ENCODE assay signal across 21 mouse cellular contexts in the genomic region with DNA sequence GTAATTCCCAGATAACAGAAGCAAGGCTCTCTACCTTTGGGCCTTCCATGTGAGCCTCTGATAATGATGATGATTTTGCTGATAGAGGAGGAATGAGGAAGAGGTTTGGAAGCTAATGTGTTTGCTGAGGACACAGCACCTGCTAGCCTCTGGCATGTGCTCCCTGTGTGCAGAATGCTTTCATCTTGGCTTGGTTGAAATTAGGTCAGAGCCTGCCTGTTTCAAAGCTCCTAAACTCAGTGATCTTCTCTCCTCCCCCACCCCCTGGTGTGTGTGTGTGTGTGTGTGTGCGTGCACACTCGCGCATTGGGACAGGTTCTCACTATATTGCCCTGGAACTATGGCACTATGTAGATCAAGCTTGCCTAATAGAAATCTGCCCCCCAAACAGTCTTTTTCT. TPM values are rescaled to one million over a fixed set of nuclear protein-coding genes. Genes with fewer than 3 reads are reported as not detected.
DNase-seq lines count a peak whose midpoint lies in the region; ATAC-seq and TF ChIP-seq lines count a peak whose summit lies in the region.
"Had no signal": no experiment of that assay in that cellular context is flagged by ENCODE, and none has a peak within 500 bp of the region (broad histone marks: within the 10 kb centered on the region; RNA-seq: fewer than 3 reads in every experiment).

No protein-coding gene starts in this region.

- TF ChIP-seq EP300 in MEL (IDR thresholded peaks at IDR 0.05; ENCODE audit: low read depth in 1 of 2, low read length in 2 of 2) = peak in 1 of 2 experiments; percentile 18; a peak in 1 of 4 replicates

- DNase-seq in heart, adult 11 months = peak; percentile 4
- no peak for DNase-seq in heart, adult 8-10 months (ENCODE audit: low spot score)
- no peak for DNase-seq in MEL (ENCODE audit: low read depth, low spot score)
- DNase-seq in cerebellum, adult 2 months = peak; percentile 56 to 80
- DNase-seq in heart, postnatal 10 days = no peak
- DNase-seq: adrenal gland, postnatal 14 days; heart, adult 2 months; kidney, adult 8-10 months; kidney, postnatal 36 days; lung, adult 2 months; lung, postnatal 36 days had no signal

- no peak for TF ChIP-seq CTCF in MEL (IDR thresholded peaks at IDR 0.05 in 2 of 3, conservative IDR thresholded peaks at IDR 0.05 in 1 of 3; ENCODE audit: control insufficient read depth in 1 of 3, insufficient read depth in 1 of 3, low read depth in 2 of 3, low read length in 3 of 3, poor library complexity in 1 of 3, severe bottlenecking in 1 of 3)
- no peak for TF ChIP-seq CTCF in cerebellum, adult 2 months (IDR thresholded peaks at IDR 0.05; ENCODE audit: borderline replicate concordance, insufficient read depth, low read depth, low read length)

- H3K9me3 ChIP-seq in MEL (replicated peaks; ENCODE audit: insufficient read depth, low read length) = no peaks in the 10 kb centered on the region
- H3K9me3 ChIP-seq in kidney, embryonic 16.5 days (ENCODE audit: low read length) = no peaks in the 10 kb centered on the region
- H3K9me3 ChIP-seq: forebrain, embryonic 12.5 days; hindbrain, embryonic 12.5 days; limb, embryonic 15.5 days; midbrain, embryonic 10.5 days; neural tube, embryonic 13.5 days had no signal

- peaks cover 4 to 25% of the 10 kb centered on the region in 2 experiments; a peak in 3 of 4 replicates for H3K4me1 ChIP-seq in MEL (ENCODE audit: control insufficient read depth in 1 of 2, insufficient read depth in 2 of 2, low read length in 2 of 2)
- H3K4me1 ChIP-seq in cerebellum, adult 2 months (ENCODE audit: control insufficient read depth, insufficient read depth, low read length) = peaks cover 9% of the 10 kb centered on the region; the same call in 1 of the 2 replicates
- no peaks in the 10 kb centered on the region for H3K4me1 ChIP-seq in kidney, embryonic 16.5 days (ENCODE audit: insufficient read depth, low read length)
- H3K4me1 ChIP-seq: forebrain, embryonic 12.5 days; hindbrain, embryonic 12.5 days; limb, embryonic 15.5 days; midbrain, embryonic 10.5 days; neural tube, embryonic 13.5 days had no signal

- intact Hi-C loops in heart, postnatal 10 days (cut with DNase I) = no loop called here

- H3K9ac ChIP-seq in MEL (ENCODE audit: control insufficient read depth, low read depth, low read length, poor library complexity, severe bottlenecking) = no peak overlapping the region
- H3K9ac ChIP-seq in kidney, embryonic 16.5 days (replicated peaks; ENCODE audit: low read length) = no peak overlapping the region
- H3K9ac ChIP-seq: forebrain, embryonic 12.5 days; hindbrain, embryonic 12.5 days; limb, embryonic 15.5 days; neural tube, embryonic 13.5 days had no signal

- 0 out of 2 replicates have a peak, but pooled peaks have one; percentile 23 for ATAC-seq in common myeloid progenitor, adult 5-6 weeks (replicated peaks; ENCODE audit: low read depth, poor library complexity, severe bottlenecking)
- no peak for ATAC-seq in kidney, embryonic 16.5 days (ENCODE audit: low FRiP score, low TSS enrichment)
- ATAC-seq: activated CD4-positive, CD25-positive, alpha-beta regulatory T cell, adult 4 months; inflammation-experienced regulatory T-cells, adult 6 months; Patski had no signal

- H3K36me3 ChIP-seq in MEL (ENCODE audit: control insufficient read depth in 1 of 2, insufficient read depth in 2 of 2, low read length in 2 of 2) = peaks cover 0 to 18% of the 10 kb centered on the region in 2 experiments; a peak in 2 of 4 replicates
- H3K36me3 ChIP-seq in kidney, embryonic 16.5 days (ENCODE audit: insufficient read depth, low read length) = no peaks in the 10 kb centered on the region
- H3K36me3 ChIP-seq: forebrain, embryonic 12.5 days; hindbrain, embryonic 12.5 days; limb, embryonic 15.5 days; midbrain, embryonic 10.5 days; neural tube, embryonic 13.5 days had no signal

- TF ChIP-seq POLR2A in MEL (IDR thresholded peaks at IDR 0.05; ENCODE audit: control insufficient read depth in 1 of 2, insufficient read depth in 1 of 2, low read depth in 1 of 2, low read length in 2 of 2, poor library complexity in 1 of 2) = no peak
- TF ChIP-seq POLR2A in cerebellum, adult 2 months (IDR thresholded peaks at IDR 0.05; ENCODE audit: borderline replicate concordance, insufficient read depth, low read length) = no peak

- no peak overlapping the region for H3K4me3 ChIP-seq in MEL (ENCODE audit: control insufficient read depth in 1 of 2, insufficient read depth in 1 of 2, low read depth in 2 of 2, low read length in 2 of 2)
- H3K4me3 ChIP-seq in cerebellum, adult 2 months (replicated peaks; ENCODE audit: insufficient read depth, low read depth, low read length) = no peak overlapping the region
- H3K4me3 ChIP-seq in kidney, embryonic 16.5 days (ENCODE audit: low read length) = no peak overlapping the region
- H3K4me3 ChIP-seq: forebrain, embryonic 12.5 days; heart, adult 2 months; hindbrain, embryonic 12.5 days; limb, embryonic 15.5 days; midbrain, embryonic 10.5 days; neural tube, embryonic 13.5 days had no signal

- WGBS in cerebellum, adult 2 months = 2% methylated on average over 3 of the region's 3 CpGs
- 86% methylated on average over 3 of the region's 3 CpGs for WGBS in kidney, embryonic 16.5 days

- no peaks in the 10 kb centered on the region for H3K79me2 ChIP-seq in MEL (ENCODE audit: control insufficient read depth, insufficient read depth, low read length, poor library complexity)

- no peaks in the 10 kb centered on the region for H3K27me3 ChIP-seq in MEL (ENCODE audit: control insufficient read depth in 1 of 2, insufficient read depth in 2 of 2, low read length in 2 of 2)
- no peaks in the 10 kb centered on the region for H3K27me3 ChIP-seq in cerebellum, adult 2 months (ENCODE audit: control insufficient read depth, insufficient read depth, low read length)
- H3K27me3 ChIP-seq in kidney, embryonic 16.5 days (ENCODE audit: insufficient read depth, low read length) = no peaks in the 10 kb centered on the region
- H3K27me3 ChIP-seq: limb, embryonic 15.5 days; Patski had no signal

- H3K4me2 ChIP-seq in kidney, embryonic 16.5 days (replicated peaks; ENCODE audit: low read depth, low read length) = no peak overlapping the region
- H3K4me2 ChIP-seq: forebrain, embryonic 12.5 days; hindbrain, embryonic 12.5 days; limb, embryonic 15.5 days; neural tube, embryonic 13.5 days had no signal

- H3K27ac ChIP-seq in MEL (ENCODE audit: control insufficient read depth, low read depth, low read length) = no peak overlapping the region
- H3K27ac ChIP-seq in cerebellum, adult 2 months (ENCODE audit: insufficient read depth, low read length) = peak overlapping the region; percentile 0; the same call in 1 of the 2 replicates
- no peak overlapping the region for H3K27ac ChIP-seq in kidney, embryonic 16.5 days (ENCODE audit: low read length)
- H3K27ac ChIP-seq: forebrain, embryonic 12.5 days; heart, adult 2 months; hindbrain, embryonic 12.5 days; limb, embryonic 15.5 days; midbrain, embryonic 10.5 days; neural tube, embryonic 13.5 days had no signal

- TF ChIP-seq RAD21 in MEL (IDR thresholded peaks at IDR 0.05; ENCODE audit: low read depth, low read length) = no peak

TF ChIP-seq in MEL, 35 proteins besides CTCF, POLR2A, EP300 and RAD21 (continues in another document):
- TF ChIP-seq CHD1 (IDR thresholded peaks at IDR 0.05; ENCODE audit: low read depth, low read length) (no peak), MYC (IDR thresholded peaks at IDR 0.05; ENCODE audit: low read depth, low read length) (peak; percentile 27; the same call in 1 of the 2 replicates), NELFE (IDR thresholded peaks at IDR 0.05; ENCODE audit: low read depth, low read length) (no peak), TAL1 (IDR thresholded peaks at IDR 0.05; ENCODE audit: low read length) (no peak), CHD2 (IDR thresholded peaks at IDR 0.05; ENCODE audit: low read length) (no peak), TBP (IDR thresholded peaks at IDR 0.05; ENCODE audit: low read depth, low read length) (no peak), POLR2AphosphoS2 (IDR thresholded peaks at IDR 0.05; ENCODE audit: low read length) (no peak), ZMIZ1 (IDR thresholded peaks at IDR 0.05; ENCODE audit: low read depth, low read length) (no peak), MYB (IDR thresholded peaks at IDR 0.05; ENCODE audit: low read depth, low read length) (no peak), ZKSCAN1 (IDR thresholded peaks at IDR 0.05; ENCODE audit: low read depth, low read length) (no peak), JUND (IDR thresholded peaks at IDR 0.05; ENCODE audit: low read depth, low read length) (no peak), ETS1 (IDR thresholded peaks at IDR 0.05; ENCODE audit: low read depth, low read length) (0 out of 2 replicates have a peak, but pooled peaks have one; percentile 34), MAZ (IDR thresholded peaks at IDR 0.05; ENCODE audit: low read depth, low read length) (no peak), USF1 (IDR thresholded peaks at IDR 0.05; ENCODE audit: low read depth, low read length) (no peak), UBTF (IDR thresholded peaks at IDR 0.05; ENCODE audit: borderline replicate concordance, insufficient read depth, low read depth, low read length) (no peak), HCFC1 (IDR thresholded peaks at IDR 0.05; ENCODE audit: low read depth, low read length) (no peak), MEF2A (IDR thresholded peaks at IDR 0.05; ENCODE audit: extremely low read depth, insufficient replicate concordance, low read depth, low read length, poor library complexity, severe bottlenecking) (no peak), USF2 (IDR thresholded peaks at IDR 0.05; ENCODE audit: borderline replicate concordance in 1 of 2, insufficient read depth in 1 of 2, low read depth in 1 of 2, low read length in 2 of 2) (no peak), GABPA (IDR thresholded peaks at IDR 0.05; ENCODE audit: low read depth, low read length) (no peak), RCOR1 (IDR thresholded peaks at IDR 0.05; ENCODE audit: low read depth, low read length) (no peak), ELF1 (IDR thresholded peaks at IDR 0.05; ENCODE audit: low read depth, low read length) (no peak), MAFK (IDR thresholded peaks at IDR 0.05; ENCODE audit: borderline replicate concordance, low read depth, low read length) (no peak), BHLHE40 (IDR thresholded peaks at IDR 0.05; ENCODE audit: borderline replicate concordance, low read depth, low read length) (no peak), NRF1 (IDR thresholded peaks at IDR 0.05; ENCODE audit: insufficient read depth, low read depth, low read length, poor library complexity, severe bottlenecking) (no peak)

RNA-seq across cellular contexts. Expression of a gene that starts 10.0 kb away (rescaled TPM):
- 10 to 100 TPM; 14.4 to 17.9 (median 15.3) TPM for total RNA-seq in heart, adult 8-10 months (2022)
- 16.9 and 20.3 TPM in 2 replicates for total RNA-seq in MEL (2012; rRNA removed)
- 10 to 100 TPM; 24.6 to 72.8 TPM for polyA plus RNA-seq in MEL (2012; ENCODE audit: insufficient read depth in 1 of 2, insufficient read length in 2 of 2, low read depth in 1 of 2, low replicate concordance in 2 of 2, missing spikeins in 1 of 2)
- 38.1 and 38.5 TPM in 2 replicates for polyA plus RNA-seq in cerebellum, adult 2 months (2012; rRNA removed)
- 24.2 and 29.2 TPM in 2 replicates for total RNA-seq in common myeloid progenitor, adult 5-6 weeks (2017)
- 17.2 and 19.3 TPM in 2 replicates for polyA plus RNA-seq in kidney, embryonic 16.5 days (2015; fragmentation: Nextera tagmentation; extraction: Ambion mirVana)
- total RNA-seq in heart, postnatal 10 days (2021) = 10 to 100 TPM; 20.7 to 42.3 TPM

Comparison
In these comparisons a context has a peak if more than half of its experiments do, and no peak if none do; other contexts are left out.
1. DNase-seq: peak in heart, adult 11 months (single experiment) and cerebellum, adult 2 months (2 of 2); none in heart, adult 8-10 months (single experiment), MEL (single experiment) and heart, postnatal 10 days (0 of 2).